Mouse (Mus musculus) megakaryocyte, embryonic 14.5 days (primary cell): ENCODE results near the gene 1700001L19Rik. TPM values are rescaled to one million over a fixed set of nuclear protein-coding genes. Genes with fewer than 3 reads are reported as not detected.

Experiments
- H3K27me3 ChIP-seq: replicated peaks from 2 replicates; pipeline ENCODE3; 2012; ENCODE audit warnings: inconsistent platforms
- H3K36me3 ChIP-seq: replicated peaks from 2 replicates; pipeline ENCODE3; 2012; ENCODE audit warnings: low read length, inconsistent platforms, mixed read lengths
- H3K4me1 ChIP-seq: 2 replicates; pipeline ENCODE4 v1.6.1; 2012; ENCODE audit warnings: inconsistent platforms
- H3K4me3 ChIP-seq: replicated peaks from 2 replicates; pipeline ENCODE3; 2012; ENCODE audit warnings: moderate library complexity, mild to moderate bottlenecking, inconsistent platforms
- H3K9me3 ChIP-seq: 2 replicates; pipeline ENCODE4 v1.6.1; 2012; ENCODE audit warnings: inconsistent platforms
- FLI1 ChIP-seq: IDR thresholded peaks from 2 replicates; pipeline ENCODE4 v1.6.1; 2012; ENCODE audit warnings: low read length, inconsistent platforms, mixed read lengths
- GATA1 ChIP-seq: IDR thresholded peaks from 3 replicates; pipeline ENCODE4 v1.6.1; 2012; ENCODE audit warnings: mixed read lengths, low read length, inconsistent platforms, borderline replicate concordance
- polyA plus RNA-seq: library from polyadenylated mRNA; stranded (reverse); fragments of >175 nt; gene quantifications from 2 replicates; pipeline ENCODE4 v1.2.3, GENCODE M21; 2012; ENCODE audit warnings: low replicate concordance; ENCODE audit not compliant: insufficient read depth

1700001L19Rik gene
- polyA plus RNA-seq, 1 experiment, result not detected

GRCm38 (mm10) chr13:68581086-68581740, 16.0 kb upstream of the 1700001L19Rik start:
- Histone ChIP-seq H3K9me3 (no peaks in the 10 kb centered on the region), H3K4me1 (peaks cover 26% of the 10 kb centered on the region), H3K27me3 (no peaks in the 10 kb centered on the region), H3K4me3 (peak overlapping the region; percentile 94), H3K36me3 (peaks cover 65% of the 10 kb centered on the region)
- TF ChIP-seq FLI1 (no peak), GATA1 (no peak)

- TF ChIP-seq GATA1 (no peak), FLI1 (no peak)
- H3K9me3 ChIP-seq, result no peaks in the 10 kb centered on the region
- peaks cover 63% of the 10 kb centered on the region for H3K36me3 ChIP-seq
Measured at GRCm38 (mm10) chr13:68581747-68582516, 15.3 kb upstream of the 1700001L19Rik start, which contains the start of the genes Mtrr and Fastkd3. Gene Mtrr, minus strand, starts transcription at chr13:68582149. Gene Fastkd3, plus strand, starts transcription at chr13:68582234.

GRCm38 (mm10) chr13:68582517-68582780, 14.8 kb upstream of the 1700001L19Rik start:
- Histone ChIP-seq H3K4me3 (peak overlapping the region; percentile 94), H3K9me3 (no peaks in the 10 kb centered on the region), H3K27me3 (no peaks in the 10 kb centered on the region), H3K4me1 (peaks cover 26% of the 10 kb centered on the region), H3K36me3 (peaks cover 63% of the 10 kb centered on the region)
- TF ChIP-seq FLI1, result no peak
- no peak for TF ChIP-seq GATA1

More at GRCm38 (mm10) chr13:68581747-68582516, 15.3 kb upstream of the 1700001L19Rik start, which contains the start of the genes Mtrr and Fastkd3:
- peak within 1 kb of the TSS; percentile 94 for H3K4me3 ChIP-seq
- H3K27me3 ChIP-seq, result no peaks in the 10 kb centered on the region
- H3K4me1 ChIP-seq, result peaks cover 26% of the 10 kb centered on the region

- H3K9me3 ChIP-seq, result no peaks in the 10 kb centered on the region
- no peak overlapping the region for H3K4me3 ChIP-seq
- no peaks in the 10 kb centered on the region for H3K27me3 ChIP-seq
- peaks cover 39% of the 10 kb centered on the region for H3K4me1 ChIP-seq
- H3K36me3 ChIP-seq, result peaks cover 66% of the 10 kb centered on the region
- TF ChIP-seq GATA1 (no peak), FLI1 (no peak)
Measured at GRCm38 (mm10) chr13:68583961-68584360, 13.3 kb upstream of the 1700001L19Rik start.

- no peaks in the 10 kb centered on the region for H3K9me3 ChIP-seq
- no peak overlapping the region for H3K4me3 ChIP-seq
- no peak for TF ChIP-seq GATA1
- TF ChIP-seq FLI1, result no peak
- H3K4me1 ChIP-seq, result peaks cover 42% of the 10 kb centered on the region
- H3K27me3 ChIP-seq, result no peaks in the 10 kb centered on the region
- peaks cover 68% of the 10 kb centered on the region for H3K36me3 ChIP-seq
Measured at GRCm38 (mm10) chr13:68585441-68585840, 11.8 kb upstream of the 1700001L19Rik start.

- TF ChIP-seq GATA1, result no peak
- TF ChIP-seq FLI1, result no peak
- Histone ChIP-seq H3K4me3 (no peak overlapping the region), H3K9me3 (no peaks in the 10 kb centered on the region), H3K36me3 (peaks cover 97% of the 10 kb centered on the region), H3K4me1 (peaks cover 27% of the 10 kb centered on the region), H3K27me3 (no peaks in the 10 kb centered on the region)
Measured at GRCm38 (mm10) chr13:68588352-68588751, 8.9 kb upstream of the 1700001L19Rik start.

GRCm38 (mm10) chr13:68593797-68594196, 3.4 kb upstream of the 1700001L19Rik start:
- peaks cover 47% of the 10 kb centered on the region for H3K36me3 ChIP-seq
- TF ChIP-seq GATA1 (no peak), FLI1 (no peak)
- no peak overlapping the region for H3K4me3 ChIP-seq
- peaks cover 17% of the 10 kb centered on the region for H3K9me3 ChIP-seq
- H3K4me1 ChIP-seq, result peaks cover 6% of the 10 kb centered on the region
- H3K27me3 ChIP-seq, result peaks cover 11% of the 10 kb centered on the region

- H3K9me3 ChIP-seq, result peaks cover 21% of the 10 kb centered on the region
- peaks cover 13% of the 10 kb centered on the region for H3K27me3 ChIP-seq
- H3K4me3 ChIP-seq, result no peak overlapping the region
- H3K36me3 ChIP-seq, result peaks cover 8% of the 10 kb centered on the region
- no peak for TF ChIP-seq FLI1
- no peaks in the 10 kb centered on the region; the same call in 1 of the 2 replicates for H3K4me1 ChIP-seq
Measured at GRCm38 (mm10) chr13:68597667-68598066, 446 bp downstream of the 1700001L19Rik start.

GRCm38 (mm10) chr13:68598953-68599352, 1.7 kb downstream of the 1700001L19Rik start:
- no peaks in the 10 kb centered on the region; the same call in 1 of the 2 replicates for H3K4me1 ChIP-seq
- no peaks in the 10 kb centered on the region for H3K36me3 ChIP-seq
- peaks cover 21% of the 10 kb centered on the region for H3K9me3 ChIP-seq
- H3K27me3 ChIP-seq, result peaks cover 13% of the 10 kb centered on the region
- no peak overlapping the region for H3K4me3 ChIP-seq
- TF ChIP-seq FLI1 (no peak), GATA1 (no peak)

- H3K4me3 ChIP-seq, result no peak overlapping the region
- H3K36me3 ChIP-seq, result no peaks in the 10 kb centered on the region
- peaks cover 19% of the 10 kb centered on the region for H3K9me3 ChIP-seq
- no peaks in the 10 kb centered on the region; the same call in 1 of the 2 replicates for H3K4me1 ChIP-seq
- peaks cover 15% of the 10 kb centered on the region for H3K27me3 ChIP-seq
- TF ChIP-seq FLI1, result no peak
- no peak for TF ChIP-seq GATA1
Measured at GRCm38 (mm10) chr13:68601184-68601583, 4.0 kb downstream of the 1700001L19Rik start.

GRCm38 (mm10) chr13:68603085-68603484, 5.9 kb downstream of the 1700001L19Rik start:
- Histone ChIP-seq H3K4me1 (no peaks in the 10 kb centered on the region; the same call in 1 of the 2 replicates), H3K9me3 (peaks cover 15% of the 10 kb centered on the region), H3K4me3 (no peak overlapping the region), H3K27me3 (peaks cover 7% of the 10 kb centered on the region), H3K36me3 (no peaks in the 10 kb centered on the region)
- TF ChIP-seq FLI1 (no peak), GATA1 (no peak)
